Mouse (Mus musculus): ENCODE results near the gene Rasgrf1. TPM values are rescaled to one million over a fixed set of nuclear protein-coding genes. Genes with fewer than 3 reads are reported as not detected.

The Rasgrf1 gene
- total and polyA plus RNA-seq, 3 experiments = 0.05 TPM; not detected in 2

DNA sequence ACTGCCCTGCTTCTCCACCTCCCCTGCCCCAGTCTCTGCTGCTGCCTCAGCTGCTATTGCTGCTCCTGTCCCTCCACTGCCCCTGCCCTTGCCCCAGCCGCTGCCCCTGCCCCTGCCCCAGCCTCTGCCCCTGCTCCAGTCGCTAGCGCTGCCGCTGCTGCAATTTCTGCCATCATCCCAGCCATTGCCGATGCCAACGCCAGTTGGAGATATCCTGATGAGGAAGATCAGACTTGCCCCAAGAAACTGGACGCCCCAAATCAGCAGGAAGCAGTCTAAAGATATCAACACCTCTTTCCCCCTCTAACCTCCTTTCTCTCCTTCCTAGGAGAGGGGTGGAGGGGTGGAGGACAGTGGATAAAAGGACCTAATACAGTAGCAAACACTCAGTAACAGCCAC is 28.2 kb upstream of the Rasgrf1 start:
- ATAC-seq (ENCODE audit: extremely low read depth, insufficient number of reproducible peaks, low FRiP score, poor library complexity, severe bottlenecking) = no peak
- Histone ChIP-seq H3K4me3 (ENCODE audit: low read depth, low read length) (no peak overlapping the region), H3K27me3 (ENCODE audit: insufficient read depth, low read length) (no peaks in the 10 kb centered on the region), H3K9me3 (replicated peaks) (peaks cover 51% of the 10 kb centered on the region), H3K4me1 (ENCODE audit: insufficient read depth, low read depth, low read length) (no peaks in the 10 kb centered on the region), H3K36me3 (replicated peaks) (no peaks in the 10 kb centered on the region)
- no peak for DNase-seq (ENCODE audit: low spot score)
- no peak for TF ChIP-seq POLR2AphosphoS5 (IDR thresholded peaks at IDR 0.05; ENCODE audit: insufficient replicate concordance, low read depth, low read length)
- TF ChIP-seq TAL1 (conservative IDR thresholded peaks at IDR 0.05; ENCODE audit: low read depth, low read length) = no peak
- TF ChIP-seq GATA2 (IDR thresholded peaks at IDR 0.05; ENCODE audit: borderline replicate concordance, low read depth, low read length) = no peak
- no peak for TF ChIP-seq CTCF (IDR thresholded peaks at IDR 0.05; ENCODE audit: low read depth, low read length)
- no peak for TF ChIP-seq GATA1 (IDR thresholded peaks at IDR 0.05; ENCODE audit: borderline replicate concordance, low read length)

DNA sequence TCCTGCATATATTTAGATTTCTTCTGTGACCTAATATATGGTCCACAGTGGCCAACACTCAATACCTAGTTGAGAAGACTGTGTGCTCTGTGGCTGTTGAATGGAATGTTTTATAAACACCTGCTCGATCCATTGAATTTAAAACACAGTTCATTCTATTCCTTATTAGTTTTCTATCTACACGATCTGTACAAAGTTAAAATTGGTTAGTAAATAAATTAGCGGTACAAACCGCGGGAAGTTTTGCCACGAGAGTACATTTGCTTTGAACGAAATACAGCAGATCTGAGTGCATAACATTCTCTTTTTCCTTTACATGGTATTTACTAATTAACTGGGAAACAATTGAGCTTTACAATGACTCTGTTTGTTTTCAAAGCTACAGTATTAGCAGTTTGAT is 27.1 kb upstream of the Rasgrf1 start:
- TF ChIP-seq TAL1 (conservative IDR thresholded peaks at IDR 0.05; ENCODE audit: low read depth, low read length) = no peak
- no peak for TF ChIP-seq GATA1 (IDR thresholded peaks at IDR 0.05; ENCODE audit: borderline replicate concordance, low read length)
- no peak for TF ChIP-seq CTCF (IDR thresholded peaks at IDR 0.05; ENCODE audit: low read depth, low read length)
- no peak for TF ChIP-seq POLR2AphosphoS5 (IDR thresholded peaks at IDR 0.05; ENCODE audit: insufficient replicate concordance, low read depth, low read length)
- no peak for TF ChIP-seq GATA2 (IDR thresholded peaks at IDR 0.05; ENCODE audit: borderline replicate concordance, low read depth, low read length)
- Histone ChIP-seq H3K27me3 (ENCODE audit: insufficient read depth, low read length) (no peaks in the 10 kb centered on the region), H3K4me3 (ENCODE audit: low read depth, low read length) (no peak overlapping the region), H3K9me3 (replicated peaks) (peaks cover 56% of the 10 kb centered on the region), H3K36me3 (replicated peaks) (no peaks in the 10 kb centered on the region), H3K4me1 (ENCODE audit: insufficient read depth, low read depth, low read length) (no peaks in the 10 kb centered on the region)
- DNase-seq (ENCODE audit: low spot score) (no peak), ATAC-seq (ENCODE audit: extremely low read depth, insufficient number of reproducible peaks, low FRiP score, poor library complexity, severe bottlenecking) (no peak)

DNA sequence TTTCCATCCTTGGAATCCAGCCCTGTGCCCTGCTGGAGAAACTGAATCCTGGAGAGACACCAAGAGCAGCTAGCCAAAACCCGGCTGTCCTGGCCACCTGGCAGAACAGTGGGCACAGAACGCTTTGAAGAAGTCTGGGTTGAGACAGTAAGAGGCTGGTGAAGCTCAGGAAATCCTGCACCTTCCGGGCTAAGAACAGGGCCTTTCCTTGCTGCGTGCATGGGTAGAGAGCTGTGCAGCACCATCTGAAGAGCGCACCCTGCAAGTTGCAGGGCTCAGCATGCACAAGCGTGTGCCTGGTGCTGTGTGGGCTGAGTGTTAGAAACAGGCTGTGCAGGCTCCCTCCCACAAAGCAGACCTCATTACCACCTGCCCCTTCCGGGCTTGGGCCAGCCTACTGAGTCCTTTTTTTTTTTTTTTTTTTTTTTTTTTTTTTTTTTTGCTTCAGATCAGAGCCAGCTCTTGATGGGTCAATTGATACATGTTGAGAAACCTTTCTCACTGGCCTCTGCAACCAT is 23.9 kb upstream of the Rasgrf1 start:
- Histone ChIP-seq H3K4me3 (ENCODE audit: low read depth, low read length) (no peak overlapping the region), H3K9me3 (replicated peaks) (peaks cover 49% of the 10 kb centered on the region), H3K4me1 (ENCODE audit: insufficient read depth, low read depth, low read length) (no peaks in the 10 kb centered on the region), H3K27me3 (ENCODE audit: insufficient read depth, low read length) (no peaks in the 10 kb centered on the region), H3K36me3 (replicated peaks) (no peaks in the 10 kb centered on the region)
- ATAC-seq (ENCODE audit: extremely low read depth, insufficient number of reproducible peaks, low FRiP score, poor library complexity, severe bottlenecking) (no peak), DNase-seq (ENCODE audit: low spot score) (no peak)
- no peak for TF ChIP-seq POLR2AphosphoS5 (IDR thresholded peaks at IDR 0.05; ENCODE audit: insufficient replicate concordance, low read depth, low read length)
- no peak for TF ChIP-seq GATA2 (IDR thresholded peaks at IDR 0.05; ENCODE audit: borderline replicate concordance, low read depth, low read length)
- TF ChIP-seq TAL1 (conservative IDR thresholded peaks at IDR 0.05; ENCODE audit: low read depth, low read length) = no peak
- no peak for TF ChIP-seq CTCF (IDR thresholded peaks at IDR 0.05; ENCODE audit: low read depth, low read length)
- no peak for TF ChIP-seq GATA1 (IDR thresholded peaks at IDR 0.05; ENCODE audit: borderline replicate concordance, low read length)

DNA sequence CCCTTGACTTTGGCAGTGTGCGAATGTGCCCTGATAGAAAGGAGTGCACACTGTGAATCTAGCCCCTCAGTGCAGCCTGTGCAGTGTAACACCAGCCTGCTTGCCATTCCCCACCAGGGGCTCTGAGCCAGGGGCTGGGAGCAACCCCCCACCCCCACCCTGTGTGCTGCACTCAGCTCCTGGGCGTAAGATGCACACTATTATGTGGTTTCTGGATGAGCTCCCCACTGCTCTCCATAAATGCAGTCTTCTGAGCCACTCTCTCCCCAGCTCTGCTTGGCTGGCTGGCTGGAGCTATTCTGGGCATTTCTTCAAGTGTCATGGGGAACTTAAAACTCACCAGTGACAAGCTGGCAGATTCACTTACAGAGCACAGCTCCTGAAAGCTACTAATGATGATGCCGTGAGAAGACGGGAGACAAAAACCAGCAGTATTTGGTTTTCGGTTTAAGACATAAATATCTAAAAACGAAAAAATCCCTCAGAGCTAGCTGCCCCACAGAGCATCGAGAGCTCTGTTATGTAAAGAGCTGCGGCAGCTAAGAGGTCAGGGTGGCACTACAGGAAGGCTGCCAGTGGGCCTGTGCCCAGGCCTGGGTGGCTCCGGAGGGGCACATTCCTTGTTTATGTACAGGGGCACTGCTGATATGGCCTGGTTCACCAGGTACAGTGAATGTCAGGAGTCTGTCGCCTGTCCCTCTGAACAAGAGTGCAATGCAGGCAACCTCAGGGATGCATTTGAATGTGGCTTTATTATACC is 18.0 kb upstream of the Rasgrf1 start:
- Histone ChIP-seq H3K9me3 (replicated peaks) (peaks cover 36% of the 10 kb centered on the region), H3K4me3 (ENCODE audit: low read depth, low read length) (no peak overlapping the region), H3K36me3 (replicated peaks) (no peaks in the 10 kb centered on the region), H3K4me1 (ENCODE audit: insufficient read depth, low read depth, low read length) (no peaks in the 10 kb centered on the region), H3K27me3 (ENCODE audit: insufficient read depth, low read length) (no peaks in the 10 kb centered on the region)
- ATAC-seq (ENCODE audit: extremely low read depth, insufficient number of reproducible peaks, low FRiP score, poor library complexity, severe bottlenecking) (no peak), DNase-seq (ENCODE audit: low spot score) (no peak)
- TF ChIP-seq CTCF (IDR thresholded peaks at IDR 0.05; ENCODE audit: low read depth, low read length) = no peak
- TF ChIP-seq POLR2AphosphoS5 (IDR thresholded peaks at IDR 0.05; ENCODE audit: insufficient replicate concordance, low read depth, low read length) = no peak
- TF ChIP-seq GATA1 (IDR thresholded peaks at IDR 0.05; ENCODE audit: borderline replicate concordance, low read length) = no peak
- no peak for TF ChIP-seq TAL1 (conservative IDR thresholded peaks at IDR 0.05; ENCODE audit: low read depth, low read length)
- TF ChIP-seq GATA2 (IDR thresholded peaks at IDR 0.05; ENCODE audit: borderline replicate concordance, low read depth, low read length) = no peak

DNA sequence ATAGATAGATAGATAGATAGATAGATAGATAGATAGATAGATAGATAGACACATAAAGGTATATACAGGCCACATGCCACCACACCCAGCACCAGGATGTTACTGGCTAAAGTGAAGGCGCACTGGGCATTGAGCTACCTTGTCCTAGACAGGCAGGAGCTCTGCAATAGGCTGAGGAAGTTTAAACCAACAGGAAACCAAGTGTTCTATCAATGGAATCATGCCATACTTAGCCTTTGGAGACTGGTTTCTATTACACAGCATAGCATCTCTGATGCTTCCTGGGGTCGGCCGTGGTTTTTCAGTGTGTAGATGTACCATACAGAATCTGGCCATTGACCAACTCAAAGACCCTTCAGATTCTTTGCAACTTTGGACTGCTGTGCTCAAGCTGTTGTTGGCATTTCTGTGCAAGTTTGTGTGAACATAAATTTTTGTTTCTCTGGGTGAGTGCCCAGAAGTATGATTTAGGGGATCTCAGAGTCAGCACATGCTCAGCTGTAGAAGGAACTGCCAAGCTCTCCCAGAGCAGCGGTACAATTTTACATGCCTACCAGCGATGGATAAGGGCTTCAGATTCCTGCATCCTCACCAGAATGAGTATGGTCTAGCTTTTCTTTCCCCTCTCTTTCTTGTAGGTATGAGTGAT is 17.0 kb upstream of the Rasgrf1 start:
- H3K36me3 ChIP-seq (replicated peaks) = no peaks in the 10 kb centered on the region
- H3K9me3 ChIP-seq (replicated peaks) = peaks cover 28% of the 10 kb centered on the region
- H3K27me3 ChIP-seq (ENCODE audit: insufficient read depth, low read length) = no peaks in the 10 kb centered on the region
- H3K4me1 ChIP-seq (ENCODE audit: insufficient read depth, low read depth, low read length) = no peaks in the 10 kb centered on the region
- TF ChIP-seq TAL1 (conservative IDR thresholded peaks at IDR 0.05; ENCODE audit: low read depth, low read length) (no peak), GATA2 (IDR thresholded peaks at IDR 0.05; ENCODE audit: borderline replicate concordance, low read depth, low read length) (no peak)
- ATAC-seq (ENCODE audit: extremely low read depth, insufficient number of reproducible peaks, low FRiP score, poor library complexity, severe bottlenecking) = no peak
- no peak for DNase-seq (ENCODE audit: low spot score)
- H3K4me3 ChIP-seq (ENCODE audit: low read depth, low read length) = no peak overlapping the region

DNA sequence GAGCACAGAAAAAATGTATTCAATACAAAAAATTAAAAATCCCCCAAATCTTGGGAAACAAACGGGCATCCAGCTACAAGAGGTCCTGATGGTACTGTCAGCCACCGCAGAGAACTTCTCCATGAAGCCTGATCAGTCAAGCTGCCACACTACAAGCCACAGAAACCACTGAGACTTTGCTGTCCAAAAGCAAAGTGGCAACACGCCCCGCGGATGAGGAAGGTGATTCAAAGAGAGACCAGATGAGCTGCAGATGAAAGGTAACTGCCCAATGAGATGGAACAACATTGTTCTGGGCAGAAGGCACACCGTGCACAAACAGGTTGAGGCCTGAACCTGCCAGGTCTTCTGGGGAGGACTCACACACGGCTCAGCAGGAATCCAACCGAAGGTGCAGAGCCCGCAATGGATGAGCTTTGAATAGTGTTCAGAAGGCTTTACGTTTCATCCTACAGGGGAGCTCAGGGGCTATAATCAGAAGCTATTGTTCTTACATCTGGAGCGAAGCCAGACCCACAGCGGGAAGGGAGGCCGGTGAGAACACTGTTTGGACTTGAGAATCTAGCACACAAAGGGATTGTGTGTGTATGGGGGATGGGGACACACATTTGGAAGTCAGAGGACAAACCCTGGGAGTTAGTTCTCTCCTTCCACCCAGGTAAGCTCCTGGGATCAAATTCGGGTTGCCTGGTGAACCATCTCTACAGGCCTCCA is 9.4 kb upstream of the Rasgrf1 start:
- Histone ChIP-seq H3K36me3 (replicated peaks) (no peaks in the 10 kb centered on the region), H3K9me3 (replicated peaks) (peaks cover 27% of the 10 kb centered on the region), H3K4me3 (ENCODE audit: low read depth, low read length) (no peak overlapping the region), H3K27me3 (ENCODE audit: insufficient read depth, low read length) (no peaks in the 10 kb centered on the region), H3K4me1 (ENCODE audit: insufficient read depth, low read depth, low read length) (no peaks in the 10 kb centered on the region)
- DNase-seq (ENCODE audit: low spot score) (no peak), ATAC-seq (ENCODE audit: extremely low read depth, insufficient number of reproducible peaks, low FRiP score, poor library complexity, severe bottlenecking) (no peak)
- TF ChIP-seq TAL1 (conservative IDR thresholded peaks at IDR 0.05; ENCODE audit: low read depth, low read length) (no peak), GATA1 (IDR thresholded peaks at IDR 0.05; ENCODE audit: borderline replicate concordance, low read length) (no peak), POLR2AphosphoS5 (IDR thresholded peaks at IDR 0.05; ENCODE audit: insufficient replicate concordance, low read depth, low read length) (no peak), GATA2 (IDR thresholded peaks at IDR 0.05; ENCODE audit: borderline replicate concordance, low read depth, low read length) (no peak), CTCF (IDR thresholded peaks at IDR 0.05; ENCODE audit: low read depth, low read length) (no peak)

All from G1E (cell line).